Mouse (Mus musculus): ENCODE measurements at regions not wholly inside any gene's neighbourhood (a gene's known extent, or its start where the extent isn't known, plus 50 kb on each side); places are given as distances from the start of the nearest gene placed in this dataset.

GRCm38 (mm10) chr12:43924228-43924627, 285.9 kb downstream of the Dnajb9 start:
- no peaks in the 10 kb centered on the region for H3K9me3 ChIP-seq
- H3K36me3 ChIP-seq: no peaks in the 10 kb centered on the region
- H3K4me1 ChIP-seq (replicated peaks): no peaks in the 10 kb centered on the region
- H3K4me3 ChIP-seq: no peak overlapping the region
- WGBS: 75% methylated on average over 5 of the region's 5 CpGs
- no peak overlapping the region for H3K27ac ChIP-seq
- DNase-seq (ENCODE audit: low spot score): no peak
- H3K27me3 ChIP-seq (ENCODE audit: insufficient read depth, poor library complexity, severe bottlenecking): no peaks in the 10 kb centered on the region

- Histone ChIP-seq H3K27ac (no peak overlapping the region), H3K4me1 (replicated peaks) (no peaks in the 10 kb centered on the region), H3K36me3 (no peaks in the 10 kb centered on the region), H3K27me3 (ENCODE audit: insufficient read depth, poor library complexity, severe bottlenecking) (no peaks in the 10 kb centered on the region), H3K4me3 (no peak overlapping the region), H3K9me3 (no peaks in the 10 kb centered on the region)
- DNase-seq (ENCODE audit: low spot score): no peak
- 76% methylated on average over 4 of the region's 4 CpGs for WGBS
Observed at GRCm38 (mm10) chr12:43920396-43920795, 289.7 kb downstream of the Dnajb9 start.

DNA sequence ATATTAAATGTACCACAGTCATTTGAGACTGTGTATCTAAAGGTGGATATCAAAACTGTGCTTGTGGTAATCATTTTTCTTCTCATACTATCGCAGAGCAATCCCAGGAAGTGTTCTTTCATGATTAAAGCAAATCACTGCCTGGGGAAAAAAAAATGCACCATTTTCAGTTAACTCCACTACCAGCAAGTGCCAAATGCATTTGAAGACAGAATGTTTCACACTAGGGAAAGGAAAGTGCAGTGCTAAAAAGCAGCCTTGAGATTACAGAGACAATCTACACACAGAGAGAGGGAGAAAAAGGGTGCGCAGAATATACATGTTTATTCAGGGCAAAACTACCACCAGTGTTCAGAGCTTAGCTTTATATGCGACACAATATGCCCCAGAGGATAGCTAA, 291.0 kb downstream of the Dnajb9 start:
- Histone ChIP-seq H3K36me3 (no peaks in the 10 kb centered on the region), H3K4me1 (replicated peaks) (no peaks in the 10 kb centered on the region), H3K27me3 (ENCODE audit: insufficient read depth, poor library complexity, severe bottlenecking) (no peaks in the 10 kb centered on the region), H3K4me3 (no peak overlapping the region), H3K27ac (no peak overlapping the region), H3K9me3 (no peaks in the 10 kb centered on the region)
- DNase-seq (ENCODE audit: low spot score): no peak
- 92% methylated on average over 3 of the region's 3 CpGs for WGBS

DNA sequence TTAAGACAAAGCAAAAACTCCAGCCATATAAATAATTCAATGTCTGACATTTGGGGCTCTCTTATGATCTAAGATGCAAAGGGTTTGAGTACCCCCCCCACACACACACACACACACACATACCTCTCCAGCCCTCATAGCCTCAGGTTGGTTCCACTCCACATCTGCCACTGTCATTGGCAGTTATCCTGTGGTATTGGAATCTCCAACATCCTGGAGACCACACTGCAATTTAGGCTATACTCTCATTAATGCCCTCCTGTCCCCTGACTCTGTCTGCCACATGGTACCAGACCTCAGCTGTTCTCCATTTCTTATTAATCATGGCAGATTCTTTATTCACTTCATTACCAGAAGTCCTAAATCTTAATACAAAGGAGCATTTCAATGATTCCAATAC, 293.3 kb downstream of the Dnajb9 start:
- no peak overlapping the region for H3K4me3 ChIP-seq
- no peaks in the 10 kb centered on the region for H3K4me1 ChIP-seq (replicated peaks)
- H3K27me3 ChIP-seq (ENCODE audit: insufficient read depth, poor library complexity, severe bottlenecking): no peaks in the 10 kb centered on the region
- no peaks in the 10 kb centered on the region for H3K36me3 ChIP-seq
- no peak overlapping the region for H3K27ac ChIP-seq
- DNase-seq (ENCODE audit: low spot score): no peak
- H3K9me3 ChIP-seq: no peaks in the 10 kb centered on the region

DNA sequence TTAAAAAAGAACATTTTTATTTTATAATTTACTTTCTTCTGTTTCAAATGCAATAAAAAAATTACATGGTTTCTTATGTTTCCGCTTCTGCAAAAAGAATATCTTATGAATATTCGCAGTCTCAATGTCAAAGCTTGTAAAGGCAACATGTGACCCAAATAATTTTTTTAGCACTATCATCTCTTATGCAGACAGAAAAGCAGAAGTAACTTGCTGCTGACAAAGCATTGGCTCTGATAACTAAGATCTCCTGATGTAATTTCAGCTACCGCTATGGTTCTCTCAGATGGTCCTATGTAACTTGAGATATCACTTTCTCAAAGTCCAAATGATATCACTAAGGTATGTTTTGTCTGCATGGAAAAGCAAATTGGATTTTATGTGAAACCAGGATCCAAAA, 310.9 kb downstream of the Dnajb9 start:
- WGBS: 95% methylated on average over 3 of the region's 3 CpGs
- Histone ChIP-seq H3K27me3 (ENCODE audit: insufficient read depth, poor library complexity, severe bottlenecking) (no peaks in the 10 kb centered on the region), H3K27ac (no peak overlapping the region), H3K9me3 (no peaks in the 10 kb centered on the region), H3K4me3 (no peak overlapping the region), H3K4me1 (replicated peaks) (no peaks in the 10 kb centered on the region), H3K36me3 (no peaks in the 10 kb centered on the region)
- no peak for DNase-seq (ENCODE audit: low spot score)

DNA sequence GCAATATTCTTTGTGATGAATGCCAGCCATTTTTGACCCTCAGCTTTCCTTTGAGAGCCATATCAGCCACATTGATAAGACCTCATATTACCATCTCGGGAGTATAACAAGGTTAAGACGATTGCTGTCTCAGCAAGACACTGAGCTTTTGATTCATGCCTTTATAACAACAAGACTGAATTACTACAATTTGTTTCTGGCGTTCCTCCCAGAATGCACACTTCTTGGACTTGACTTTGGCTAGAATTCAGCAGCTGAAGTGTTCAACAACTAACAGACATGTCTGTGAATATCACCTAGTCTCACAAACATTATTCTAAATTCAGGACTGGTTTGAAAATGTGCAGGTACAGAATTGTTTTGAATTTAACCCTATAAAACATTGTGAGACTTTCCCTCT, 324.5 kb downstream of the Dnajb9 start:
- Histone ChIP-seq H3K4me1 (replicated peaks) (no peaks in the 10 kb centered on the region), H3K9me3 (no peaks in the 10 kb centered on the region), H3K27me3 (ENCODE audit: insufficient read depth, poor library complexity, severe bottlenecking) (no peaks in the 10 kb centered on the region), H3K27ac (no peak overlapping the region), H3K36me3 (no peaks in the 10 kb centered on the region), H3K4me3 (no peak overlapping the region)
- no peak for DNase-seq (ENCODE audit: low spot score)
- whole genome bisulfite sequencing: 94% methylated on average over 3 of the region's 3 CpGs

DNA sequence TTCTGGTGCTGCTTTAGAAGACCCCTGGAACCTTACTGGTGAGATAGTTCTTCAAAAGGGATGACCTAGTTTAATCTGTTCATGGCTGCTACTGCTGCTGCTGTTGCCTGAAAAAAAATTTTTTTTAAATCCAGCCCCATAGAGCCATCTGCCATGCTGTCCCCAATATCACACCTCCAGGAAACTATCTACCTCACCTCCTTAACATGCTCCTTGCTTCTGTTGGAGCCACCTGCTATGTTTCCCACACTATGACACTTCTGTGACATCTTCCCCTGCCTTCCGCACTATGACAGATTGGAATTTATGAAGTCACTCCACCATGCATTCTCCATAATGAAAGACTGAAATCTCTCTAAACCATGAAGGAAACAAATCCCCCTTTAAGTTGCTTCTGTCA, 349.6 kb downstream of the Dnajb9 start:
- no peaks in the 10 kb centered on the region for H3K27me3 ChIP-seq (ENCODE audit: insufficient read depth, poor library complexity, severe bottlenecking)
- no peaks in the 10 kb centered on the region for H3K9me3 ChIP-seq
- 89% methylated on average over 1 of the region's 1 CpGs for WGBS
- no peak overlapping the region for H3K4me3 ChIP-seq
- no peaks in the 10 kb centered on the region for H3K4me1 ChIP-seq (replicated peaks)
- H3K27ac ChIP-seq: no peak overlapping the region
- no peak for DNase-seq (ENCODE audit: low spot score)
- no peaks in the 10 kb centered on the region for H3K36me3 ChIP-seq

- no peaks in the 10 kb centered on the region for H3K27me3 ChIP-seq (ENCODE audit: insufficient read depth, poor library complexity, severe bottlenecking)
- H3K27ac ChIP-seq: no peak overlapping the region
- no peak overlapping the region for H3K4me3 ChIP-seq
- 78% methylated on average over 4 of the region's 4 CpGs for WGBS
- H3K4me1 ChIP-seq (replicated peaks): no peaks in the 10 kb centered on the region
- DNase-seq (ENCODE audit: low spot score): no peak
- H3K36me3 ChIP-seq: no peaks in the 10 kb centered on the region
- no peaks in the 10 kb centered on the region for H3K9me3 ChIP-seq
Observed at GRCm38 (mm10) chr12:43856370-43856769, 353.8 kb downstream of the Dnajb9 start.

DNA sequence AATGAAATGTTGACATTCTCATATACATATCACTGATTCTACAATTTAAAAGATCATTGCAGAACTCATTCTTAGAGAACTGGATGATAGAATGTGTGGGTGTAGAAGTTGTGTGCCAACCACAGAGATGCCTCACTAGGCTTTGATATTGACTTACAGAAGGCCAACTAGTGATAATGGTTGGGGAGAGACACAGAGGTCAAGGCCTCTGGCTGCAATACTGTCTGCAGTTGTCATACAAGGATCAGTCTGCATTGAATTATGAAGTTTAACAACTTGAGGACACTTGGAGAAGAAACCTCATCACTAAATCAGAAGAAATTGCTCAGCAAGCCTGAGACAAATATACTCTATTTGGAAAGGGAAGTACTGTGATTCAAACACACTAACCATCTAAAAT, 357.9 kb downstream of the Dnajb9 start:
- Histone ChIP-seq H3K27me3 (ENCODE audit: insufficient read depth, poor library complexity, severe bottlenecking) (no peaks in the 10 kb centered on the region), H3K9me3 (no peaks in the 10 kb centered on the region), H3K4me3 (no peak overlapping the region)

DNA sequence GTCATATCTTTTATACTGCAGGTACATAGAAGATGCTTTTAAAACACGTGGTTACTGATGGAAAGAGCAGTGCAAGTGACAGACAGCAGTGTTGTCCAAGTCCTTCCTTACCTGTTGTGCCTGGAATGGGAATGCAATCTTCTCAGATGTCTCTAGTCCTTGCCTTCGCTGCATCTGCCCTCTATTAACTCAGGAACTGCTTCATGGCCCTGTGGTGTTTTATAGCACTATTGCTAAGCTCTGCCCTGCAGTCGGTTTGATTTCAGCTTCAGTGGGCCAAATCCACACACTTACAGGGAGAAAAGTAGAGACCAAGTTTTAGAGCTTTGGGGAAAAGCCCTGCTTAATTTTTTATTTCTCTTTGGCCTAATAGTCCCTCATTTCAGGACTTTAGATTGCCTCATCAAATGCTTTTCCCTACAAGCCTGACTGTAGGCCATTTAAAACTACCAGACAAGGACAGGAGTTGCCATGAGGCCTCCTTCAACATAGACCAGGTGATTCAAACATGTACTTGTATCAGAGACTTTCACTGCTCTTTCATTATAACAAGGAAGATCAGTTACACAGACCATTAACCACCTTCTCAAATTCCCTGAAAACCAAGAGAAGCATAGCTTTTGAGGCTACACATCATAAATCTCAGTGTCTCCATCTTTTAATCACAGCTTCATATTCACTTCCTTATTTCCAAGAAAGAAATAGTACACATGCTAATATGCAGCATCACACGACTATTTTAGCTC, 358.7 kb downstream of the Dnajb9 start:
- WGBS: 67% methylated on average over 4 of the region's 4 CpGs
- no peaks in the 10 kb centered on the region for H3K27me3 ChIP-seq (ENCODE audit: insufficient read depth, poor library complexity, severe bottlenecking)
- H3K36me3 ChIP-seq: no peaks in the 10 kb centered on the region
- H3K27ac ChIP-seq: no peak overlapping the region
- no peak overlapping the region for H3K4me3 ChIP-seq
- H3K4me1 ChIP-seq (replicated peaks): no peaks in the 10 kb centered on the region
- H3K9me3 ChIP-seq: no peaks in the 10 kb centered on the region
- DNase-seq (ENCODE audit: low spot score): no peak

More for the DNA sequence above, 357.9 kb downstream of the Dnajb9 start:
- no peaks in the 10 kb centered on the region for H3K36me3 ChIP-seq
- H3K4me1 ChIP-seq (replicated peaks): no peaks in the 10 kb centered on the region
- DNase-seq (ENCODE audit: low spot score): no peak
- no peak overlapping the region for H3K27ac ChIP-seq

DNA sequence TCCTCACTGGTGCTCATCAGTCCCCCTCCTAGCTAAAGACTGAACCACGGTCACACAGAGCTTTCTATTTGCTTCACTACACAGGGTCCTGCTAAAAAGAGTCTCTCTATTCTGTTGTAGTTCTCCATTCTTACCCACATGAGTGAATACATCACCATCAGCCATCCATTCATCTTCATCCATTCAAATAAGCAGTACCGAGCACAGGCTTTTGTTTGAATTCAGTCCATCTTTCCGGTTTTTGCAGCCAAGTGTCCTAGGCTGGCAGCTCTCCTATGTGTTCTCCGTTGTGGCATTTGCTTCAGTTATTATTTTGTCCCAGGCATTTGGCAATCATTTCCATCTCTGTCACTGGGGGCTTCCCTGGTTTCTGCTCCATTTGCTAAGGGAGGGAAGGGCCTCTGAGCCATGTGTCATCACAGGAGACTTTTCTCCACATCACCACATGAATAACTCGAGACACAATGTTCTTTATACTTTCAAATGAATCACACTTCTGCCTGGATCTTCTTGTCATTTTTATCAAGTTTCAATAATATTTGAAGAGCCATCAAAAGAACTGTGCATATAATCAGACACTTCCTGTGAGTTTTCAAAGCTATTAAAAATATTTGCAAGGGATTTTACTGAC, 366.1 kb downstream of the Dnajb9 start:
- DNase-seq (ENCODE audit: low spot score): peak; percentile 12
- no peaks in the 10 kb centered on the region for H3K27me3 ChIP-seq (ENCODE audit: insufficient read depth, poor library complexity, severe bottlenecking)

GRCm38 (mm10) chr12:43831976-43832375, 378.1 kb downstream of the Dnajb9 start:
- Histone ChIP-seq H3K9me3 (no peaks in the 10 kb centered on the region), H3K4me1 (replicated peaks) (no peaks in the 10 kb centered on the region), H3K27me3 (ENCODE audit: insufficient read depth, poor library complexity, severe bottlenecking) (no peaks in the 10 kb centered on the region), H3K36me3 (no peaks in the 10 kb centered on the region), H3K27ac (no peak overlapping the region), H3K4me3 (no peak overlapping the region)
- no peak for DNase-seq (ENCODE audit: low spot score)
- 77% methylated on average over 1 of the region's 1 CpGs for WGBS

More for the DNA sequence above, 366.1 kb downstream of the Dnajb9 start:
- peaks cover 11% of the 10 kb centered on the region; the same call in 1 of the 2 replicates for H3K4me1 ChIP-seq (replicated peaks)
- H3K36me3 ChIP-seq: no peaks in the 10 kb centered on the region
- no peaks in the 10 kb centered on the region for H3K9me3 ChIP-seq
- no peak overlapping the region for H3K4me3 ChIP-seq
- WGBS: 37% methylated on average over 5 of the region's 5 CpGs
- H3K27ac ChIP-seq: peak overlapping the region; percentile 40; the same call in 1 of the 2 replicates

GRCm38 (mm10) chr12:43828641-43829040, 381.5 kb downstream of the Dnajb9 start:
- Histone ChIP-seq H3K36me3 (no peaks in the 10 kb centered on the region), H3K27me3 (ENCODE audit: insufficient read depth, poor library complexity, severe bottlenecking) (no peaks in the 10 kb centered on the region), H3K4me1 (replicated peaks) (no peaks in the 10 kb centered on the region), H3K27ac (no peak overlapping the region), H3K4me3 (no peak overlapping the region), H3K9me3 (no peaks in the 10 kb centered on the region)
- no peak for DNase-seq (ENCODE audit: low spot score)

Measured in hindbrain, embryonic 10.5 days (tissue).